In the genomic region with DNA sequence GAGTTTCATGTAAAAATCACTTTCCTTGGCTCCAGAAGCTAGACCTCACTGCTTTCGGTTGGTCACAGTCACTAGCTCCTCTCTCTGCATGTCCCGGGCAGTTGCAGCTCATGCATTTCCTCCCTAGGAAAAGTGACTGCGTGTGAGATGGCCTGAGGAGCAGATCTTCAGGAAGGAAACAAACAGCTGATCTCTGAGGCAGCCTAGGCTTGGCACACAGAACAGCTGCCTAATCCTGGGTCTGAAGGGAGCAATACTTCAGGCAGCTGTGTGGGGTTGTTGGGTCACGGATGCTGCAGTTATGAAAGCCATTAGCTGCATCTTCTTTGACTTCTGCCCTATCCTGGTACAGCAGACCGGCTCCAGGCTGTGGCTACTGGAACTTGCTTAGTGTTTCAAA, we compare ENCODE assay signal across 18 mouse cellular contexts.
DNase-seq lines count a peak whose midpoint lies in the region; ATAC-seq and TF ChIP-seq lines count a peak whose summit lies in the region.
"Had no signal": no experiment of that assay in that cellular context is flagged by ENCODE, and none has a peak within 500 bp of the region (broad histone marks: within the 10 kb centered on the region; RNA-seq: fewer than 3 reads in every experiment).

No protein-coding gene starts in this region.

- 75% methylated on average over 5 of the region's 5 CpGs for WGBS in heart, embryonic 11.5 days (ENCODE audit: insufficient replicate concordance)
- WGBS in liver, adult 2 months = 68% methylated on average over 5 of the region's 5 CpGs
- WGBS in liver, embryonic 11.5 days = 62% methylated on average over 5 of the region's 5 CpGs
- 51% methylated on average over 5 of the region's 5 CpGs for WGBS in macrophage (ENCODE audit: missing documents)
- WGBS in forebrain, embryonic 13.5 days = 84% methylated on average over 5 of the region's 5 CpGs

- H3K27ac ChIP-seq in heart, embryonic 11.5 days (ENCODE audit: low read depth, low read length) = no peak overlapping the region
- H3K27ac ChIP-seq in liver, adult 2 months (replicated peaks; ENCODE audit: insufficient read depth, low read depth, low read length) = no peak overlapping the region
- H3K27ac ChIP-seq in liver, embryonic 11.5 days (ENCODE audit: low read depth, low read length) = no peak overlapping the region
- H3K27ac ChIP-seq in brown adipose tissue, adult 24 weeks (replicated peaks; ENCODE audit: low read depth, low read length) = peak overlapping the region; percentile 7; the same call in 1 of the 2 replicates
- H3K27ac ChIP-seq in macrophage = peak overlapping the region; percentile 58
- H3K27ac ChIP-seq in forebrain, embryonic 13.5 days = no peak overlapping the region
- H3K27ac ChIP-seq: embryonic facial prominence, embryonic 12.5 days; forebrain, embryonic 10.5 days; heart, embryonic 15.5 days; intestine, embryonic 15.5 days; liver, embryonic 15.5 days; neural tube, embryonic 12.5 days had no signal

- no peaks in the 10 kb centered on the region for H3K9me3 ChIP-seq in heart, embryonic 11.5 days (replicated peaks; ENCODE audit: control insufficient read depth, low read length)
- no peaks in the 10 kb centered on the region for H3K9me3 ChIP-seq in liver, embryonic 11.5 days (ENCODE audit: control insufficient read depth, low read length)
- no peaks in the 10 kb centered on the region for H3K9me3 ChIP-seq in forebrain, embryonic 13.5 days (replicated peaks)
- H3K9me3 ChIP-seq: embryonic facial prominence, embryonic 12.5 days; forebrain, embryonic 10.5 days; heart, embryonic 15.5 days; intestine, embryonic 15.5 days; liver, embryonic 15.5 days; neural tube, embryonic 12.5 days had no signal

- no peaks in the 10 kb centered on the region for H3K79me2 ChIP-seq in liver, adult 2 months (ENCODE audit: control insufficient read depth, insufficient read depth, low read length)
- no peaks in the 10 kb centered on the region for H3K79me2 ChIP-seq in macrophage (ENCODE audit: inconsistent target)

- ATAC-seq in heart, embryonic 11.5 days (replicated peaks; ENCODE audit: insufficient number of reproducible peaks, low FRiP score, low TSS enrichment) = no peak
- no peak for ATAC-seq in liver, embryonic 11.5 days (replicated peaks; ENCODE audit: low FRiP score)
- no peak for ATAC-seq in forebrain, embryonic 13.5 days
- ATAC-seq: intestine, embryonic 15.5 days; Patski had no signal

- no peaks in the 10 kb centered on the region for H3K27me3 ChIP-seq in heart, embryonic 11.5 days (ENCODE audit: control insufficient read depth, insufficient read depth, low read length)
- H3K27me3 ChIP-seq in liver, adult 2 months (ENCODE audit: control insufficient read depth, insufficient read depth, low read length) = no peaks in the 10 kb centered on the region
- 0 out of 2 replicates have a peak, but pooled peaks cover 6% of the 10 kb centered on the region for H3K27me3 ChIP-seq in liver, embryonic 11.5 days (replicated peaks; ENCODE audit: control insufficient read depth, insufficient read depth, low read length)
- no peaks in the 10 kb centered on the region for H3K27me3 ChIP-seq in forebrain, embryonic 13.5 days
- H3K27me3 ChIP-seq: embryonic facial prominence, embryonic 12.5 days; heart, embryonic 15.5 days; intestine, embryonic 15.5 days; neural tube, embryonic 12.5 days; Patski had no signal

- no peak overlapping the region for H3K9ac ChIP-seq in heart, embryonic 11.5 days (ENCODE audit: low read depth, low read length)
- no peak overlapping the region for H3K9ac ChIP-seq in liver, adult 2 months (ENCODE audit: low read depth, low read length)
- H3K9ac ChIP-seq in liver, embryonic 11.5 days (ENCODE audit: low read depth, low read length) = no peak overlapping the region
- no peak overlapping the region for H3K9ac ChIP-seq in forebrain, embryonic 13.5 days
- H3K9ac ChIP-seq: embryonic facial prominence, embryonic 12.5 days; heart, embryonic 15.5 days; intestine, embryonic 15.5 days; liver, embryonic 15.5 days; neural tube, embryonic 12.5 days had no signal

- no peak for TF ChIP-seq CTCF in liver, adult 2 months (IDR thresholded peaks at IDR 0.05; ENCODE audit: low read depth, low read length)

- no peak overlapping the region for H3K4me2 ChIP-seq in heart, embryonic 11.5 days
- H3K4me2 ChIP-seq in liver, embryonic 11.5 days = no peak overlapping the region
- H3K4me2 ChIP-seq in forebrain, embryonic 13.5 days = no peak overlapping the region
- H3K4me2 ChIP-seq: embryonic facial prominence, embryonic 12.5 days; heart, embryonic 15.5 days; intestine, embryonic 15.5 days; liver, embryonic 15.5 days; neural tube, embryonic 12.5 days had no signal

- no peak for TF ChIP-seq POLR2A in liver, adult 2 months (IDR thresholded peaks at IDR 0.05; ENCODE audit: extremely low read depth, insufficient read depth, low read length)

- DNase-seq in heart, adult 11 months = peak; percentile 88
- peak; percentile 26 for DNase-seq in liver, adult 2 months (ENCODE audit: extremely low read depth, low read depth, low spot score)
- DNase-seq in liver, embryonic 11.5 days (ENCODE audit: low spot score) = no peak
- DNase-seq: cerebellum, adult 11-12 months; cerebellum, postnatal 36 days; spleen, adult 18-20 months had no signal

- peaks cover 3% of the 10 kb centered on the region; the same call in 1 of the 2 replicates for H3K4me1 ChIP-seq in heart, embryonic 11.5 days (ENCODE audit: control insufficient read depth, insufficient read depth, low read length)
- H3K4me1 ChIP-seq in liver, adult 2 months (ENCODE audit: control insufficient read depth, insufficient read depth, low read length) = no peaks in the 10 kb centered on the region
- peaks cover 23% of the 10 kb centered on the region for H3K4me1 ChIP-seq in liver, embryonic 11.5 days (replicated peaks; ENCODE audit: control insufficient read depth, insufficient read depth, low read length)
- H3K4me1 ChIP-seq in brown adipose tissue, adult 24 weeks (ENCODE audit: control insufficient read depth, insufficient read depth, insufficient read length, low read length) = peaks cover 2% of the 10 kb centered on the region
- peaks cover 7% of the 10 kb centered on the region for H3K4me1 ChIP-seq in forebrain, embryonic 13.5 days
- H3K4me1 ChIP-seq: embryonic facial prominence, embryonic 12.5 days; intestine, embryonic 15.5 days; neural tube, embryonic 12.5 days had no signal

- no peak overlapping the region for H3K4me3 ChIP-seq in heart, embryonic 11.5 days (ENCODE audit: low read depth, low read length)
- no peak overlapping the region for H3K4me3 ChIP-seq in liver, adult 2 months (ENCODE audit: insufficient read depth, low read depth, low read length)
- H3K4me3 ChIP-seq in liver, embryonic 11.5 days (ENCODE audit: low read depth, low read length) = no peak overlapping the region
- no peak overlapping the region for H3K4me3 ChIP-seq in brown adipose tissue, adult 24 weeks (ENCODE audit: insufficient read depth, low read depth, low read length)
- H3K4me3 ChIP-seq in macrophage (ENCODE audit: inconsistent target) = no peak overlapping the region
- no peak overlapping the region for H3K4me3 ChIP-seq in forebrain, embryonic 13.5 days
- H3K4me3 ChIP-seq: embryonic facial prominence, embryonic 12.5 days; forebrain, embryonic 10.5 days; heart, embryonic 15.5 days; intestine, embryonic 15.5 days; liver, embryonic 15.5 days; megakaryocyte, embryonic 14.5 days; neural tube, embryonic 12.5 days had no signal

- H3K36me3 ChIP-seq in heart, embryonic 11.5 days (ENCODE audit: control insufficient read depth, insufficient read depth, low read length) = no peaks in the 10 kb centered on the region
- no peaks in the 10 kb centered on the region for H3K36me3 ChIP-seq in liver, adult 2 months (ENCODE audit: control insufficient read depth, insufficient read depth, low read length)
- H3K36me3 ChIP-seq in liver, embryonic 11.5 days (ENCODE audit: control insufficient read depth, insufficient read depth, low read length) = no peaks in the 10 kb centered on the region
- H3K36me3 ChIP-seq in macrophage (ENCODE audit: inconsistent target) = no peaks in the 10 kb centered on the region
- H3K36me3 ChIP-seq in forebrain, embryonic 13.5 days (ENCODE audit: poor library complexity, severe bottlenecking) = no peaks in the 10 kb centered on the region
- H3K36me3 ChIP-seq: embryonic facial prominence, embryonic 12.5 days; forebrain, embryonic 10.5 days; heart, embryonic 15.5 days; intestine, embryonic 15.5 days; liver, embryonic 15.5 days; neural tube, embryonic 12.5 days had no signal

Comparison
In these comparisons a context has a peak if more than half of its experiments do, and no peak if none do; other contexts are left out.
1. H3K27ac ChIP-seq: peak in brown adipose tissue, adult 24 weeks (single experiment) and macrophage (single experiment); none in heart, embryonic 11.5 days (single experiment), liver, adult 2 months (single experiment), liver, embryonic 11.5 days (single experiment) and forebrain, embryonic 13.5 days (single experiment).